Mouse (Mus musculus) kidney, postnatal 36 days (tissue): Measurements from ENCODE around the gene Olfr323.

Experiments used
- DNase-seq, 2 experiments: peaks; one replicate each; pipeline ENCODE4 v3.0.0; 2021 to 2022; ENCODE audit warnings: mixed read lengths in 2 of 2

Gene Olfr323

DNA sequence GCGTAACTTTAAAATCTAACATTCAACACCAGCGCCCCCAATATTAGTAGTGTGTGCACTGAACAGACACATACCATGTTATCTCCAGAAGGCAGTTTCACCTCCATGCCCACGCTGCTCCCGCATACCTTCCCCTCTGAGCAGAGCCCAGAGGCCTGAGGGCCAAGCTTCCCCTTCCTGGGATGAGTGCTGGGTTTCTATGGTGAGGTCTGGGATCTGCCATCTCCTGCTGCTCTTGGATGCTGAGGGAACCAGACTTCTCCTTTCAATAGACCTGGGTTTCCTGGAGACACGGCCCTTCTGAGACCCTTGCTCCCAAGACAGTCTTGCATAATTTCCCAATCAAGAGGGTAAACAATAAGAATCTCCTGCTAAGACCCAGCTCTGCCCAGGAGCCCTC, at the start of gene Olfr323:
TSS of gene Olfr323 (minus strand) at position 101 of the 400 bp plus-strand sequence.
- DNase-seq: no peak

DNA sequence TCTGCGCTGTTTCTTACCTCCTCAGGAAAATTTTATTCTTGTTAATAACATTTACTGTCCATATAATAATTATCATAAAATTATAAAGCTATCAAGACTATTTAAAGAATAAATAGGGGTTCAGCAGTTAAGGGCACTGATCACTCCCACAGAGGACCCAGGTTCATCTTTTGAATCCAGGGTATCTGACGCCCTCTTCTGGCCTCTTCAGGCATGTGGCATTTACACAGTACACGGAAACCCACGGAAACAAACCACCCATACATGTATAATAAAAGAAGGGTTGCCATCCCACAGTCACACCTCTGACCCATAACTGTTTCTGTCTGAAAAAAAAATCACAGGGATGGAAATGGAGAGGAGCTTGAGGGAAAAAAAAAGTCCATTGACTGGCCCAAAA, 41.5 kb upstream of the Olfr323 start:
- DNase-seq: peak in 1 of 2 experiments; percentile 14

GRCm38 (mm10) chr11:58669252-58669651, 39.0 kb upstream of the Olfr323 start:
- no peak for DNase-seq

DNA sequence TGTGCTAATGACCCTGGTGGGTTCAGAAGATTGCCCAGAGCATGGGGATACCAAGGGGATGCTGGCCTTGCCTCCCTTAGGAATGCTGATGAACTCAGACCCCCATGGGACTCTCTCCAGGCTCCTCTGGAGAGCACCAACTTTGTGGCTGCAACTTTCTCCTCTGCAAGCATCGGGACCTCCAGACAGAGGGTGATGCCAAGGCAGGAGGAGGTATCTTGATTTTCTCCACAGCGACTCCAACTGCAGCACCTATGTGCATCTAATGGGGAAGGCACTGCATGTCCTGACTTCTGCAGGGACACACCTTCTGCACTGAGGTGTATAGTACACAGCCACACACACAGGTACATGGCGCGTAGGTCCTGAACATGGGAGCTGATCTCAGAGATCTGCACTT, 28.3 kb upstream of the Olfr323 start, which contains the start of gene Olfr322:
TSS of gene Olfr322 (plus strand) at position 187 of the 400 bp plus-strand sequence.
- DNase-seq: no peak

GRCm38 (mm10) chr11:58655151-58655550, 24.9 kb upstream of the Olfr323 start:
- no peak for DNase-seq

- DNase-seq: peak in 1 of 2 experiments; percentile 20
Measured at GRCm38 (mm10) chr11:58643350-58643749, 13.0 kb upstream of the Olfr323 start.

DNA sequence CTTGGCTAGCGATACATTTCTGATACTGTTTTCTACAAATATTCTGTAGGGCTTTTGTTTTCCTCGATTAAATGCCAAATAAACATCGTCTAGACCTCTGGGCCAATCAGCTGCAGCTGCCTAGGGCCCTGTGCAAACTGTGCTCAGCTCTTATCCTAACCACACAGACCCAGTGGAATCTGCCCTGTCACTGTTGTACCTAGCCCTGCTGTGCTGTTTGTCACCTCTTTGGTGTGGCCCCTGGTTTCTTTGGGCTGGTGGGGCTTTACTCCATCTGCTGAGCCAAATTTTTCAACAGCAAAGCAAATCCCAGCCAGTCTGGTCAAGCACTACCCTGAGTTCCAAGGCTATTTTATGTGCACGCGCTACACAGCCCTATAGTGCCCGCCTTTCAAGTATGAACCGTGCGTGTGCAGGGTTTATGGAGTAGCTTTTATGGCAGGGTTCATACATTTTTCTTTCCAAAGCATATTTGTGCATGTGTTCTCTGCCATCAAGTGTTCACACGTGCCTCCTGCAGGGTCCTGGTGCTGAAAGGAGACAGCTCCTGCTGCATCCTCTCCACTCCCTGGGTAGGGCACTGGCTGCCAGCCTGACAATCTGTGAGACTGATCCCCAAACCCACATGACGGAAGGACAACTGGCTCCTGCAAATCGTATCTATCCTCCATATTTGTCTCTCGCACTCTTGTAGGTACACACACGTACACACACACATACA, 11.5 kb upstream of the Olfr323 start:
- DNase-seq: no peak

GRCm38 (mm10) chr11:58641057-58641456, 10.8 kb upstream of the Olfr323 start:
- DNase-seq: no peak

GRCm38 (mm10) chr11:58640272-58640867, 10.1 kb upstream of the Olfr323 start, which contains the start of gene Trim58:
TSS of gene Trim58 (plus strand) at chr11:58640465.
- peak in 1 of 2 experiments; percentile 19 for DNase-seq

DNA sequence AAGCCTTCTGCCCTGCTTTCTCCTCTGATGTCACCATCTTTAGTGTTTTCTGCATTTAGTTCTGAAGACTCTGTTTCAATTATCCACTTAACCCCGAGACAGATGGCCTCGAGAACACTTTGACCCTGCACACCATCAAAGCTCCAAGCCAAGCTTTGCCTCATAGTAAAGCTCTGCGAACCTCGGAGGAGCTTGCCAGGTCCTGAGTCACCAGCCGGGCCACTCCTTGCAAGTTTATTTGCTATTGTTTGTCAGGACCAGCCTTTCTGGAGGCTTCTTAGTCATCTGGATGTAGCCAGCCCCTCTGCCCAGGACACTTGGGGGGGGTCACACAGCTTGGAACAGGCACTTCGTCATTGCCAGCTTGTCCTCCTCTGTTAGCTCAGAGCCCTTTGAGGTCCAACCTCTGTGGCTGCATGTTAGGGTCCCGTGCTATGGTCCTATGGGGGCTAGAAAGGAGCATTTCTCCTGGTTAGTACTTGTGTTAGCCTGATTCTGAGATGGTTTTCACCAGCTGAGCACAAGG, 7.9 kb upstream of the Olfr323 start:
- no peak for DNase-seq

- peak; percentile 24 to 55 for DNase-seq
Measured at GRCm38 (mm10) chr11:58636376-58636977, 6.2 kb upstream of the Olfr323 start.

GRCm38 (mm10) chr11:58634878-58635277, 4.6 kb upstream of the Olfr323 start:
- no peak for DNase-seq

- DNase-seq: no peak
Measured at GRCm38 (mm10) chr11:58626146-58626545, 4.2 kb downstream of the Olfr323 start.

DNA sequence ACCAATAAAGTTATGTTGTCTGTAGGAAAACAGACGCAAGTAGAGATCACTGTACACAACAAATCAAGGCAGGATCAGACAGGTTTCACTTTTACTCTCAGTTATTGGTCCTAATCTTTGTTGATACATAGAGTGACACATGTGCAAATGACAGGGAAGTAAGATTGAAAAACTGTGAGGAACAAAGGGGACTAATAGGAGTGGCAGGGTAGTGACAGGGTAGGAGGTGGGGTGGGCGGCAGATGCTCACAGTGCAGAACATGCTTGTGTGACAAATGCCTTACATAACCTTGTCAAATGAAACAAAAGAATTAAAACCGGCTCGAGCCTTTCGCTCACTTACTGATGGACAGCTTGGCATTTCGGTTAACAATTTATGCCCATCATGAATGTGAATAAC, 11.5 kb downstream of the Olfr323 start:
- DNase-seq: no peak

- DNase-seq: no peak
Measured at GRCm38 (mm10) chr11:58618369-58618768, 11.9 kb downstream of the Olfr323 start.

GRCm38 (mm10) chr11:58615975-58616374, 14.3 kb downstream of the Olfr323 start, which contains the start of gene 2210407C18Rik:
TSS of gene 2210407C18Rik (minus strand) at chr11:58616075.
- no peak for DNase-seq

GRCm38 (mm10) chr11:58614526-58614925, 15.8 kb downstream of the Olfr323 start:
- DNase-seq: peak; percentile 34 to 52

GRCm38 (mm10) chr11:58613359-58613758, 16.9 kb downstream of the Olfr323 start:
- no peak for DNase-seq

- DNase-seq: peak in 1 of 2 experiments; percentile 9
Measured at GRCm38 (mm10) chr11:58607030-58607429, 23.3 kb downstream of the Olfr323 start.

GRCm38 (mm10) chr11:58606177-58606919, 24.0 kb downstream of the Olfr323 start:
- DNase-seq: no peak

DNA sequence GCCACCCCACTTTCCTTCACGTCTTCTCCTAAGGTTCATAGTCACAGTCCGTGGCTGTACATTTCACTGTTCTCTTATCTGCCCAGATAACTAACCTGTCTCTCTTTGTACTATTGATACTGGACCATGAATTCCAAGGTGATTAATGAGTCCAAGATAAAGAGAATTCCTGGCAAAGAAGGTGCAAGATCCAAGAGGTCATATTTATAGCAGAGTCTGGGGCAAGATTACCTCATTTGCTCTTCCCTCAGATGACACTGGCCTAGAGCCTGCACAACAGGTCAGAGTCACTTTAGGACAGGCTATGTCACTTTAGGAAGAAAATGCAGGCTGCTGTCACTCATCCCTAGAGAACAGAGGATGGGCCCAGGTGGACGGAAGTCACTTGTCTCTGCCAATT, 25.1 kb downstream of the Olfr323 start:
- DNase-seq: no peak

DNA sequence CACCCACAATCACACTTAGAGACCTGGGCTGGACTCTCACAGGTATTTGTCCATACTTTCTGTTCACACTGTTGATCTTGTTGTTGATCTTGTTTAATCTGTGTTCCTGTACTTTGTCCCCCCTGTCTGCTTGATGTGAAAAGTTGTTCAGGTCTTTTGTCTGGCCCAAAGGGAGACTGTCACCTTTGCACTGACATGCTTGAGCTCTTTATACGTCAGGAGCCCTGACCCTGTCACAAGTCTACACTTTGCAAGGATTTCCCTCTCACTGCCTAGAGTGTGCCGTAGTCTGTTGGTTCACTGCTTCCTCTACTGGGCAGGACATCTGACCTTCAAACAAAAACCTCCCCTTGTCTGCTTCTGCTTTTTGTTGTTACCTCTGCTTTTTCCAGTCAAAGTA, 25.6 kb downstream of the Olfr323 start:
- no peak for DNase-seq
